ENCODE assay signal across 15 mouse cellular contexts in the genomic region with DNA sequence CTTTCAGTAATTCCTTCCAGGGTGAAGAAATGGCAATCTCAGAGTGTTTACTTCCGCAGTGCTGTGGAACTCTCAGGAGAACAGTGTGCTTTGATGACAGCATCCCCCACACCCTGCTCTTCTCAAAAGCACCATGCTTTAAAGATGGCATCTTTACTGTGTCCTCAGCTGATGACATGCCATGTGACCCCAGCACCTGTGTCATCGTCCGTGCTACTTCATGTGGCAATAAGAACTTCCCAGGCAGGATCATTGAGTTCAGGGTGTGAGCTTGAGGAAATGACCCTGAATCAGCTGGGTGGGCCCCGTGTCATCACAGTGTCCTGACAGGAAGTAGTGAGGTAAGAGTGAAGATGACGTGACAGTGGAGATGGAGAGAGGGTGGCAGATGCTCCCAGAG.
"Had no signal": no experiment of that assay in that cellular context is flagged by ENCODE, and none has a peak within 500 bp of the region (broad histone marks: within the 10 kb centered on the region; RNA-seq: fewer than 3 reads in every experiment).

No protein-coding gene starts in this region.

- H3K4me2 ChIP-seq: heart, embryonic 11.5 days; hindbrain, embryonic 12.5 days; hindbrain, embryonic 14.5 days; limb, embryonic 12.5 days; liver, embryonic 11.5 days had no signal

- H3K4me3 ChIP-seq: gastrocnemius, adult 2 months; heart, adult 2 months; hindbrain, embryonic 10.5 days; hindbrain, embryonic 12.5 days; layer of hippocampus, adult 2 months; limb, embryonic 10.5 days; limb, embryonic 12.5 days had no signal

- ATAC-seq: forebrain, embryonic 16.5 days; hindbrain, embryonic 16.5 days; inflammation-experienced regulatory T-cells, adult 6 months; intestine, embryonic 16.5 days had no signal

- DNase-seq: gastrocnemius, postnatal 36 days had no signal

- H3K9me3 ChIP-seq: hindbrain, embryonic 10.5 days; hindbrain, embryonic 12.5 days; limb, embryonic 10.5 days; limb, embryonic 12.5 days had no signal

- H3K9ac ChIP-seq: hindbrain, embryonic 12.5 days; hindbrain, embryonic 14.5 days; limb, embryonic 12.5 days had no signal

- H3K27me3 ChIP-seq: hindbrain, embryonic 12.5 days; limb, embryonic 12.5 days had no signal

- H3K4me1 ChIP-seq: hindbrain, embryonic 10.5 days; hindbrain, embryonic 12.5 days had no signal

- H3K27ac ChIP-seq: gastrocnemius, adult 2 months; heart, adult 2 months; hindbrain, embryonic 10.5 days; hindbrain, embryonic 12.5 days; hindbrain, embryonic 14.5 days; layer of hippocampus, adult 2 months; limb, embryonic 12.5 days had no signal
